Mouse (Mus musculus): ENCODE data around the gene Nfkbil1.

The Nfkbil1 gene

GRCm38 (mm10) chr17:35204494-35205379 is 30.9 kb downstream of the Nfkbil1 start, which contains the start of gene Lta:
TSS of gene Lta (minus strand) at chr17:35205351.
- no peak for DNase-seq (ENCODE audit: extremely low spot score, low read depth, low spot score)

GRCm38 (mm10) chr17:35202442-35202841 is 33.1 kb downstream of the Nfkbil1 start:
- no peak for DNase-seq (ENCODE audit: extremely low spot score, low read depth, low spot score)

DNA sequence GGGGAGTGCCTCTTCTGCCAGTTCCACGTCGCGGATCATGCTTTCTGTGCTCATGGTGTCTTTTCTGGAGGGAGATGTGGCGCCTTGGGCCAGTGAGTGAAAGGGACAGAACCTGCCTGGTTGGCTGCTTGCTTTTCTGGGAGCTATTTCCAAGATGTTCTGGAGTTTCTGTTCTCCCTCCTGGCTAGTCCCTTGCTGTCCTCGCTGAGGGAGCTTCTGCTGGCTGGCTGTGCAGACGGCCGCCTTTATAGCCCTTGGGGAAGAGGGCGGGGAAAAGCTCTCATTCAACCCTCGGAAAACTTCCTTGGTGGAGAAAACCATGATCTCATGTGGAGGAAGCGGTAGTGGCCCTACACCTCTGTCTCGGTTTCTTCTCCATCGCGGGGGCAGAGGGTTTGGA is 33.8 kb downstream of the Nfkbil1 start, which contains the start of gene Tnf:
TSS of gene Tnf (minus strand) at position 221 of the 400 bp plus-strand sequence.
- DNase-seq (ENCODE audit: extremely low spot score, low read depth, low spot score): no peak

- DNase-seq (ENCODE audit: extremely low spot score, low read depth, low spot score): no peak
Observed at GRCm38 (mm10) chr17:35201128-35201527, 34.5 kb downstream of the Nfkbil1 start.

GRCm38 (mm10) chr17:35200398-35200797 is 35.2 kb downstream of the Nfkbil1 start:
- DNase-seq (ENCODE audit: extremely low spot score, low read depth, low spot score): no peak

DNA sequence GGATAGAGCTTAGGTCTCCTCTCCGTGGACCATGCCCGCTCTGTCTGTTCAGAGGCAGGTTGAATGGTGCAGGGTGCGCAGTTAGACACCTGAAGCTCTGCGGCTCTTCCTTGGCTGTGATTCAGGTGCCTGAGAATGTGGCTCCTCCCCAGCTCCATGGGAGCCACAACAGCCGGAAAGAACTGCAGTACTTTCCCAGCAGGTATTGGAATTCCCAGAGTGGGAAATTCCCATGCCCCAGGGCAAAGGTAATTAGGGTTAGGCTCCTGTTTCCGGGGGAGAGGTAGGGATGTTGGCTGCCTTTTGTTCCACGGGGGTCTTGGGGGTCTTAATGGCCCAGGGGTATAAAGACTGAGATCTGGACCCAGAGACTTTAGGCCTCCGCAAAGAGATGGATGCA is 36.6 kb downstream of the Nfkbil1 start:
- no peak for DNase-seq (ENCODE audit: extremely low spot score, low read depth, low spot score)

DNA sequence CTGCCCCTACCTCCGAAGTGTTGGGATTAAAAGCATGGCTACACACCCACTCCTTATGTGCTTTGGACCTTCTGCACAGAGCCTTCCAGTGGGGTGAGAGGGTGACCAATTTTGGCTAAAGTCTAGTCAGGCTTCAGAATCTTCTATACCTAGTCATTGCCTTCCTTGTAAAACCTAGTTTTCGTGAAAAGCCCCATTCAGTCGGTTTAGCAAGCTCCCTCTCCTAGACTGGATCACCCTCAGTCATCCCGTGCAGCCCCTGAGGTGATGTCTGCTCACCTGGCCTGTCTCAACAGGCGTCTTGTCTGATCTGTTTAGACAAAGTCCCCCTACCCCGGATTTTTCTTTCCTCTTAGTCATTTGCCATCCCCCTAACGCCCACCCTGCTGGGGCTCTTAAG is 37.6 kb downstream of the Nfkbil1 start:
- no peak for DNase-seq (ENCODE audit: extremely low spot score, low read depth, low spot score)

- DNase-seq (ENCODE audit: extremely low spot score, low read depth, low spot score): no peak
Observed at GRCm38 (mm10) chr17:35197126-35197525, 38.5 kb downstream of the Nfkbil1 start.

DNA sequence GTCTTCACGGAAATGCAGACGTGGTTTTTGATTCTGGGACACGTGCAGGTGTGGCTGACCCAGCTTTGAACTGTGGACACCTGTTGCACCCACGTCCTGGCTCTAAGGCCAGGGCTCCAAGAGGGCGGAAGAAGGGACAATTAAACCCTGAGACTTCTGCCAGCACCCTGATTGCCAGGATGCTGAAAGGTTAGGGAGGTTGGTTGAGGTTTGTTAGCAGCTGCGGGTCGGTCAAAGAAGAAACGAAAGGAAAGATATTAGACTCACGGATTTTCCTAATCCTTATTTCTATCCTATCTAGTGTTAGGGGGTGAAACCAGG is 39.3 kb downstream of the Nfkbil1 start:
- no peak for DNase-seq (ENCODE audit: extremely low spot score, low read depth, low spot score)

DNA sequence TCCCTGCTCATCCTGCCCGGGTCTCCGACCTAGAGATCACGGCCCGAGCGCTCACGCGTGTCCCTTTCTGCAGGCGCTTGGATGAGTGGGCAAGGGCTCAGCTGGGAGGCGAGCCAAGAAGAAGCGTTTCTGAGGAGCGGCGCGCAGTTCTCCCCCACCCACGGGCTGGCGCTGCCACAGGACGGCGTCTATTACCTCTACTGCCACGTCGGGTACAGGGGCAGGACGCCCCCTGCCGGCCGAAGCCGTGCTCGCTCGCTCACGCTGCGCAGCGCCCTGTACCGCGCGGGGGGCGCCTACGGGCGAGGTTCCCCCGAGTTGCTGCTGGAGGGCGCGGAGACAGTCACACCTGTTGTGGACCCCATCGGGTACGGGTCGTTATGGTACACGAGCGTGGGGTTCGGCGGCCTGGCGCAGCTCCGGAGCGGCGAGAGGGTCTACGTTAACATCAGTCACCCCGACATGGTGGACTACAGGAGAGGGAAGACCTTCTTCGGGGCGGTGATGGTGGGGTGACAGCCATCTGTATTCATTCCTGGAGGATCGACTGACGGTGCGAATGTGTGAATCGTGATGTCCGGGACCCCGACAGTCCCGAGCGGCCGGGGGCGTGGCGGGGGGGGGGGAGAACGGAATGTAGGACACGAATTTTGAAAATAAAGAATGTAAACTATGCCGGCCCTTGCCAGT is 39.8 kb downstream of the Nfkbil1 start:
- DNase-seq (ENCODE audit: extremely low spot score, low read depth, low spot score): no peak

- DNase-seq (ENCODE audit: extremely low spot score, low read depth, low spot score): no peak
Observed at GRCm38 (mm10) chr17:35194844-35195630, 40.6 kb downstream of the Nfkbil1 start.

DNA sequence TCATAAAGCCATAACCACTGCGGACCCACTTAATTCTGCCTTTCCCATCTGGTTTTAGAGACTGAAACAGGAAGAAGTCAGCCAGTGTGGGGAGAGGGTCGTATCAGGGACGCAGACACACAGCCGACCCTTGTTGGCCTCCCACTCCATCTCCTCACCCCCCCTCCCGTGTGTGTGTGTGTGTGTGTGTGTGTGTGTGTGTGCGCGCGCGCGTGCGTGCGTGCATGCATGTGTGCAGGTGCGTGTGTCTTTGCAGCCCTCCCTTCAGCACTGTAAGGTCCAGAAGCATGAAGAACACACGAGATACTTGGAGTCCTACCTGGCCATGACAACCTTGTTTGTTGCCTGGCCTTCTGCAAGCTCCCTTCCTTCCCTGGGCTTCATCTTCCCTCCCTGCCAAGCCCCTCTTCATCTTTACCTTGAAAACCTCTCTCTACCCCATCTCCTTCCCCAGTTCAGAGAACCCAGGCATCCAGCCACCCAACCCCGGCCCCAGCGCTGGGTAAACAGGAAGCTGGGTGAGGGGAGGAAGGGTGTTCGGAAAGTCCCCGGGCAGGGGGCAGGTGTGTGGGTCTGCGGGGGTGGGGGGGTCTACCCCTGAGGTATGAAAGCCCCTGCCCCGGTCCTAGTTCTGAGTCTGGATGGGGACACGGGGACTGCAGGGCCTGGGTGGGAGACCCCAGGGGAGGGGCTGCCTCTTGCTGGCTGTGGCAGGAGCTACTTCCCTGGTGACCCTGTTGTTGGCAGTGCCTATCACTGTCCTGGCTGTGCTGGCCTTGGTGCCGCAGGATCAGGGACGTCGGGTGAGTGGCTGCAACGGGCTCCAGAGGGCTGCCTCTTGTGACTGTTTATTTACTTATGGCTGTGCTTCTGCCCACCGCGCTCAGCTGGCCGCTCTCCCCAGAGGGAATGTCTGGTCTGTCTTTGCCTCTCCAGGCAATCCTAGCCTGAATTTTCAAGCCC is 41.4 kb downstream of the Nfkbil1 start, which contains the start of gene Ltb:
TSS of gene Ltb (plus strand) at position 559 of the 963 bp plus-strand sequence.
- DNase-seq (ENCODE audit: extremely low spot score, low read depth, low spot score): no peak

DNA sequence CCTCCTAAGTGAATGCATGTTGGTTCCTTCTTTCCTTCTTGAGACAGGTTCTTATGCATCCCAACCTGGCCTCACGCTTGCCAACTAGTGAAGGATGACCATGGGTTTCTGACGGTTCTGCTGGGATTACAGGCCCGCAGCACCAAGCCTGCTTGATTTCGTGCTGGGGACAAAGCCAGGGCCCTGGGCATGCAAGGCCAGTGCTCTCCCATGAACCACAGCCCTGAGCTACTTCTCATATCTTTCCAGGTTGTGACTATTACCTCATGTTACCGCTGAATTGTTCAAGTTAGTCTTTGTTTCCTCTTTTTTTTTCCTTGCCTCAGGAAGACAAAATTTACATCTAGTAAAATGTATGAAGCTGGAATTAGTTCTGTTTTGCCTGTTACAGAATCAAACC is 42.7 kb downstream of the Nfkbil1 start:
- DNase-seq (ENCODE audit: extremely low spot score, low read depth, low spot score): no peak

- no peak for DNase-seq (ENCODE audit: extremely low spot score, low read depth, low spot score)
Observed at GRCm38 (mm10) chr17:35191723-35192122, 43.9 kb downstream of the Nfkbil1 start.

- DNase-seq (ENCODE audit: extremely low spot score, low read depth, low spot score): no peak
Observed at GRCm38 (mm10) chr17:35190096-35190495, 45.5 kb downstream of the Nfkbil1 start.

DNA sequence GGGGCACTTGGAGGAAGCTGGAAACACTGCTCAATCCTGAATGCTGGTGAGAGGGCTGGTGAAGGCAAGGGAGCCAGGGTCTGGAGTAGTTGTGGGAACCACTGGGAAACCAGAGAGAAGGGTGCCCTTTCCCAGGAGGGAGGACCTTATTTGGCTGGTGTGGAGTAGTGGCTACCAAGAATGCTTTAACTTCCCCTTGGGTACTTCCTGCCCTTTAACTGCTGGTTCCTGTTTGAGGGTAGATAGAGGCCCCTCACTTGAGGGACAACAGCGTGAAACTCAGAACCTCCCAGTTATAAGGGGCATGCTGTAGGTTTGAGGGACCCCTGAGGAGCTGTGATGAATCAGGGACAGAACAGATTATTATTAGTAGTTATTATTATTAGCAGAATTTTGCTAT is 46.4 kb downstream of the Nfkbil1 start:
- no peak for DNase-seq (ENCODE audit: extremely low spot score, low read depth, low spot score)

GRCm38 (mm10) chr17:35187959-35188610 is 47.5 kb downstream of the Nfkbil1 start, which contains the start of gene Lst1:
TSS of gene Lst1 (minus strand) at chr17:35188439.
- DNase-seq (ENCODE audit: extremely low spot score, low read depth, low spot score): no peak

DNA sequence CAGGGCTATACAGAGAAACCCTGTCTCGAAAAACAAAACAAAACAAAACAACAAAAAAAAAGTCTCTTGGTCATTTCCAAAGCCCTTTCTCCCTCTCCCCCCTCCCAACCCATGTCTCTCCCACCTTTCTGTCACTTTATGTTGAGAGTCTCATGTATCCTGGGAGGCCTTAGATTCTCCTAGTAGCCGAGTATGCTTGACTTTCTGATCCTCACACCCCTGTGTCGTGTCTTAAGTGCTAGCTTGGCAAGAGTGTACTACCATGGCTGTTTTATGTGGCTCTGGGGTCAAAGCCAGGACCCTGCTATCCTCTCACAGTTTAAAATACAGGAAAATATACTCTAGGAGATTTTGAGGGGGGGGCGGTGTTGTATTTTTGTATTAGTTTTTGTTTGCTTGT is 48.2 kb downstream of the Nfkbil1 start:
- no peak for DNase-seq (ENCODE audit: extremely low spot score, low read depth, low spot score)

GRCm38 (mm10) chr17:35186681-35187080 is 48.9 kb downstream of the Nfkbil1 start:
- no peak for DNase-seq (ENCODE audit: extremely low spot score, low read depth, low spot score)

Measured in hindlimb bud, embryonic 11.5 days (tissue).